Mouse (Mus musculus) CH12.LX (cell line): ENCODE measurements around the gene Sfta2. TPM values are rescaled to one million over a fixed set of nuclear protein-coding genes. Genes with fewer than 3 reads are reported as not detected.

Source experiments
- DNase-seq: peaks from one replicate; pipeline ENCODE4 v3.0.0-alpha.2; 2013; ENCODE audit errors: extremely low read depth
- H3K27ac ChIP-seq: 2 replicates; pipeline ENCODE4 v1.5.1; 2012; ENCODE audit warnings: low read depth, mild to moderate bottlenecking, control low read depth, moderate library complexity; ENCODE audit not compliant: insufficient read depth
- H3K27me3 ChIP-seq: replicated peaks from 2 replicates; pipeline ENCODE3; 2012; ENCODE audit warnings: inconsistent platforms
- H3K36me3 ChIP-seq, 2 experiments: replicated peaks in 1 of 2; 2 replicates each; pipeline versions ENCODE3 to v1.6.1; 2012; ENCODE audit warnings: inconsistent platforms in 1 of 2, low read length in 1 of 2, mild to moderate bottlenecking in 1 of 2, mixed read lengths in 1 of 2, moderate library complexity in 1 of 2; ENCODE audit not compliant: control insufficient read depth in 1 of 2, insufficient read depth in 1 of 2
- H3K4me1 ChIP-seq, 2 experiments: 2 replicates each; pipeline ENCODE4 v1.6.1; 2012; ENCODE audit warnings: inconsistent platforms in 1 of 2, moderate library complexity in 1 of 2; ENCODE audit not compliant: insufficient read depth in 2 of 2, control insufficient read depth in 1 of 2
- H3K4me2 ChIP-seq: 2 replicates; pipeline ENCODE4 v1.6.1; 2012; ENCODE audit warnings: low read depth, mild to moderate bottlenecking, control low read depth; ENCODE audit not compliant: poor library complexity, insufficient read depth, severe bottlenecking
- H3K4me3 ChIP-seq, 3 experiments: fragments of 150-350 bp in 1 of 3; sonication (generic) in 1 of 3; replicated peaks in 1 of 3; 2 replicates each; pipeline versions ENCODE3 to v1.5.1; 2011 to 2012; ENCODE audit warnings: low read depth in 2 of 3, low read length in 2 of 3, mild to moderate bottlenecking in 2 of 3, moderate library complexity in 2 of 3, control low read depth in 1 of 3, improper control_type of control experiment in 1 of 3, inconsistent platforms in 1 of 3, mixed read lengths in 1 of 3; ENCODE audit not compliant: poor library complexity in 1 of 3
- H3K79me2 ChIP-seq: replicated peaks from 2 replicates; pipeline ENCODE4 v1.6.1; 2012; ENCODE audit warnings: mild to moderate bottlenecking, moderate library complexity; ENCODE audit not compliant: control insufficient read depth, poor library complexity, insufficient read depth, severe bottlenecking; ENCODE audit errors: extremely low read depth
- H3K9ac ChIP-seq: 2 replicates; pipeline ENCODE4 v1.6.1; 2012; ENCODE audit warnings: low read depth, mild to moderate bottlenecking, control low read depth, moderate library complexity; ENCODE audit not compliant: insufficient read depth
- H3K9me3 ChIP-seq: replicated peaks from 2 replicates; pipeline ENCODE3; 2012; ENCODE audit warnings: low read length, inconsistent platforms, mixed read lengths
- CHD1 ChIP-seq: IDR thresholded peaks from 2 replicates; pipeline ENCODE4 v1.6.1; 2012; ENCODE audit warnings: low read depth, low read length, improper control_type of control experiment, inconsistent platforms
- CHD2 ChIP-seq: IDR thresholded peaks from 2 replicates; pipeline ENCODE4 v1.6.1; 2011; ENCODE audit warnings: low read length, improper control_type of control experiment
- CTCF ChIP-seq, 2 experiments: IDR thresholded peaks in 1 of 2; conservative IDR thresholded peaks in 1 of 2; 2 replicates each; pipeline ENCODE4 v1.5.1; 2011 to 2012; ENCODE audit warnings: low read depth in 2 of 2, low read length in 2 of 2, improper control_type of control experiment in 1 of 2, inconsistent platforms in 1 of 2, mild to moderate bottlenecking in 1 of 2, moderate library complexity in 1 of 2
- E2F4 ChIP-seq: IDR thresholded peaks from 2 replicates; pipeline ENCODE4 v1.6.1; 2011; ENCODE audit warnings: low read depth, low read length, improper control_type of control experiment; ENCODE audit not compliant: insufficient replicate concordance
- ELF1 ChIP-seq: IDR thresholded peaks from 2 replicates; pipeline ENCODE4 v1.6.1; 2014; ENCODE audit warnings: low read depth, mild to moderate bottlenecking, inconsistent platforms, low read length, improper control_type of control experiment
- ETS1 ChIP-seq: conservative IDR thresholded peaks from 2 replicates; pipeline ENCODE4 v1.6.1; 2012; ENCODE audit warnings: low read depth, mild to moderate bottlenecking, inconsistent platforms, low read length, improper control_type of control experiment, moderate library complexity
- MAX ChIP-seq: IDR thresholded peaks from 2 replicates; pipeline ENCODE4 v1.6.1; 2011; ENCODE audit warnings: low read length, improper control_type of control experiment
- MAZ ChIP-seq: IDR thresholded peaks from 2 replicates; pipeline ENCODE4 v1.6.1; 2012; ENCODE audit warnings: low read depth, mild to moderate bottlenecking, inconsistent platforms, low read length, improper control_type of control experiment, moderate library complexity
- MEF2A ChIP-seq: IDR thresholded peaks from 2 replicates; pipeline ENCODE4 v1.6.1; 2014; ENCODE audit warnings: low read depth, mild to moderate bottlenecking, inconsistent platforms, low read length, improper control_type of control experiment, borderline replicate concordance
- NRF1 ChIP-seq: IDR thresholded peaks from 2 replicates; pipeline ENCODE4 v1.6.1; 2014; ENCODE audit warnings: low read depth, mild to moderate bottlenecking, inconsistent platforms, low read length, improper control_type of control experiment, moderate library complexity
- PAX5 ChIP-seq: IDR thresholded peaks from 2 replicates; pipeline ENCODE4 v1.6.1; 2012; ENCODE audit warnings: low read length, inconsistent platforms, mixed read lengths
- RCOR1 ChIP-seq: conservative IDR thresholded peaks from 2 replicates; pipeline ENCODE4 v1.6.1; 2012; ENCODE audit warnings: low read depth, mild to moderate bottlenecking, inconsistent platforms, low read length, improper control_type of control experiment
- SMC3 ChIP-seq: IDR thresholded peaks from 2 replicates; pipeline ENCODE4 v1.6.1; 2011; ENCODE audit warnings: low read depth, low read length, improper control_type of control experiment
- USF1 ChIP-seq: IDR thresholded peaks from 2 replicates; pipeline ENCODE4 v1.6.1; 2014; ENCODE audit warnings: low read depth, mild to moderate bottlenecking, inconsistent platforms, low read length, improper control_type of control experiment
- USF2 ChIP-seq: conservative IDR thresholded peaks from 2 replicates; pipeline ENCODE4 v1.6.1; 2011; ENCODE audit warnings: low read depth, low read length, improper control_type of control experiment
- dilution Hi-C: fragments of 300-500 bp; cut with MboI; formaldehyde crosslinking; loops from 2 replicates; pipeline ENCODE4 v1.14.3; 2020; ENCODE audit warnings: low sequenced_read_pairs; ENCODE audit not compliant: extremely low pct_unique_long_range_greater_than_20kb, extremely low pct_ligation_motif_present
- in situ Hi-C: fragments of 300-500 bp; cut with MboI; formaldehyde crosslinking; loops from 3 replicates; pipeline ENCODE4 v1.14.3; 2019; ENCODE audit warnings: low sequenced_read_pairs, low pct_ligation_motif_present, low pct_unique_long_range_greater_than_20kb, mixed read lengths
- polyA plus RNA-seq: library from polyadenylated mRNA; unstranded; fragments of >175 nt; gene quantifications from 2 replicates; pipeline ENCODE4 v1.2.1, GENCODE M21; 2012; ENCODE audit warnings: low read depth; ENCODE audit not compliant: insufficient read length
- total RNA-seq, 2 experiments: library from RNA; depleted of rRNA; stranded (reverse); fragments of 300-350 nt in 1 of 2; fragments of >200 nt in 1 of 2; gene quantifications; 2 replicates each; pipeline ENCODE4 v1.2.3; 2012 to 2014

Sfta2 gene
- total and polyA plus RNA-seq, 3 experiments = not detected

- H3K4me3 ChIP-seq = no peak overlapping the region
- H3K36me3 ChIP-seq = peaks cover 15 to 62% of the 10 kb centered on the region in 2 experiments
- no peak overlapping the region for H3K9ac ChIP-seq
- no peak overlapping the region for H3K27ac ChIP-seq
- H3K4me1 ChIP-seq = peaks cover 5 to 15% of the 10 kb centered on the region in 2 experiments; a peak in 2 of 4 replicates
- no peaks in the 10 kb centered on the region for H3K79me2 ChIP-seq
- no peaks in the 10 kb centered on the region for H3K9me3 ChIP-seq
- H3K4me2 ChIP-seq = no peak overlapping the region
- in situ Hi-C loops = no loop called here
- DNase-seq = no peak
- TF ChIP-seq ELF1 (no peak), ETS1 (no peak), MEF2A (no peak), MAX (no peak), PAX5 (no peak), NRF1 (no peak), MAZ (no peak), CHD1 (no peak)
- dilution Hi-C loops = no loop called here
- H3K27me3 ChIP-seq = no peaks in the 10 kb centered on the region
Measured at GRCm38 (mm10) chr17:35685061-35685460, 83.7 kb downstream of the Sfta2 start.

DNA sequence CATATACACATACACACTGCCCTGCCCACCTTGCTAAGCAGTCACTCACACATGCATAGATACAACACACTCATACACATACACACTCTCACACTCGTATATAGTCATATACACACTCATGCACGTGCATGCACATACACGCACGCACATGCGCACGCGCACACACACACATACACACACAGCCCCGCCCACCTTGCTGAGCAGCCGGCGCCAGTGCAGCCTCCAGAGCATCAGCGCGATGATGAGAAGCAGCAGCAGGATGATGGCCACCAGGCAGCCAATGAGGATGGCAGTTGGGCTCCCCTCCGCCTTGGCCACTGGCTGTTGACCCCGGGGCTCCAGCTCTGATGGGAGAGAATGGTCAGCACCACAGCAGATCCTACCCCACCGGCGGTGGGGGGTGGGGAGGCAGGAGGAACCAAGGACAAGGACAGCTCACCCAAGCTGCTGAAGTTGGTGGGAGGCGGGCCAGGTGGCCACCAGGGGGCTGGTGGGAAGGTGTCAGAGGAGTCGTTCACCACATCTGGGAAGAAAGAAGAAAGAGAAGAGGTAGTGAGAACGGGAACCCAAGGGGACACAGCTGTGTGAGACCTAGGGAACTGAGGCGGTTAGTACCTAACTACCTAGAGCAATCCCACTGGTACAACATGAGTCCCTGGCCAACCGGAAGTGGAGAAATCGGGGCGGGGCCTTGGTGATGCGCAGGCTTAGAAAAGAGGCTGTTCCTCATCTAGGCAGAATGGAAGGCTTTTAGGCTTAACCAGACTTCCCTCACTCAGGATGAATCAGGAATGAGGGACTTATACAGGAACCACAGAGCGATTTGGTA is 87.2 kb downstream of the Sfta2 start:
- Histone ChIP-seq H3K4me2 (no peak overlapping the region), H3K4me3 (peak overlapping the region; percentile 17 to 42 (median 21)), H3K27ac (no peak overlapping the region), H3K4me1 (peaks cover 5 to 28% of the 10 kb centered on the region in 2 experiments; a peak in 2 of 4 replicates), H3K9me3 (no peaks in the 10 kb centered on the region), H3K36me3 (peaks cover 16 to 44% of the 10 kb centered on the region in 2 experiments), H3K27me3 (no peaks in the 10 kb centered on the region), H3K79me2 (no peaks in the 10 kb centered on the region), H3K9ac (no peak overlapping the region)
- DNase-seq = peak; percentile 74
- dilution Hi-C loops (no loop called here), in situ Hi-C loops (no loop called here)
- TF ChIP-seq ELF1 (peak; percentile 48), SMC3 (peak; percentile 35; the same call in 1 of the 2 replicates), USF1 (no peak), ETS1 (no peak), E2F4 (no peak), USF2 (no peak), NRF1 (peak; percentile 56), CHD2 (no peak), RCOR1 (no peak), CTCF (conservative IDR thresholded peaks at IDR 0.05 in 1 of 2, IDR thresholded peaks at IDR 0.05 in 1 of 2; ENCODE audit: low read depth in 2 of 2, low read length in 2 of 2) (peak in 1 of 2 experiments; percentile 50; a peak in 2 of 4 replicates)
